Mouse (Mus musculus) left cerebral cortex, postnatal 10 days (tissue): ENCODE results near the gene Jarid2. TPM values are rescaled to one million over a fixed set of nuclear protein-coding genes. Genes with fewer than 3 reads are reported as not detected.

Source experiments
- DNase-seq, 2 experiments: peaks; one replicate each; pipeline ENCODE4 v3.0.0; 2021 to 2022; ENCODE audit warnings: low spot score in 2 of 2, mixed read lengths in 1 of 2; ENCODE audit errors: extremely low spot score in 1 of 2
- intact Hi-C: fragments of 180-260 bp; cut with DNase I; formaldehyde crosslinking; loops from one replicate; pipeline ENCODE4 v1.15.1; 2025
- total RNA-seq, 2 experiments: library from RNA; stranded (reverse); gene quantifications; 2 replicates each; pipeline ENCODE4 v1.2.3; 2021

Jarid2 gene
- total RNA-seq, 2 experiments from 2014 or later, result 43.3 to 45.8 TPM

DNA sequence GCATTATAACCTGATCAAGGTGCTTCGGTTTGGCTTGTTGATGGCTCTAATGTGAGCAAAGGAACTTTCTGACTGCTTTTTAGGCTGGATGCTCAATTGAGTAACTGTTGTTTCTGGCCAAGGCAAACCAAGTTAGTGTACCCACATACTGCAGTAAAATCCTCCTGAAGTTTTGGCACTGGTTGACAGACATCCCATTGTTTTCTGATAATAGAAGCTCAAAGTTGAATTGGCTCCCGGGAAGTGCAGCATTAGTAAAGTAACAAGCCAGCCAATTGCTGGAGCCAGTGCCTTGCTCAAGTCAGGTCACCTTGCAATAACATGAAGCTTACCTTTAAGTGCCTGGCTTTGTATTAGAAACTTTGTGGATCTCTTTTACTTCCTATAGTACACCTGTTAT lies 161.3 kb downstream of the Jarid2 start:
- DNase-seq, result no peak
- intact Hi-C loops, result no loop called here

- no peak for DNase-seq
- intact Hi-C loops, result no loop called here
Observed at GRCm38 (mm10) chr13:44891813-44892730, 162.8 kb downstream of the Jarid2 start.

DNA sequence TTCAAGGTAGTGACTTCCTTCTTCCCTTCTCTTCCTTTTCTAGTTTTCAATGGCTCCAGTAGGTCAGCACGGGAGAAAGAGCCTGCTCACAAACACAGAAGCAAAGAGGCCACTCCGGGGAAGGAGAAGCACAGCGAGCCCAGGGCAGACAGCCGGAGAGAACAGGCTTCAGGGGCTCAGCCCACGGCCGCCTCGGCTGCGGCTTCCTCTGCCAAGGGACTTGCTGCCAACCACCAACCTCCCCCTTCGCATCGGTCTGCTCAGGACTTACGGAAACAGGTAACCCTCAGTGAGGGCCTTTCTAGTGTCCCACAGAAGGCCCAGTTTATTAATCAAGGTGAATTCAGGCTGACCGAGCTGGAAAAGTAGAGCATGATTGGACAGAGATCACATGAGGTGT lies 166.9 kb downstream of the Jarid2 start:
- intact Hi-C loops, result no loop called here
- no peak for DNase-seq

DNA sequence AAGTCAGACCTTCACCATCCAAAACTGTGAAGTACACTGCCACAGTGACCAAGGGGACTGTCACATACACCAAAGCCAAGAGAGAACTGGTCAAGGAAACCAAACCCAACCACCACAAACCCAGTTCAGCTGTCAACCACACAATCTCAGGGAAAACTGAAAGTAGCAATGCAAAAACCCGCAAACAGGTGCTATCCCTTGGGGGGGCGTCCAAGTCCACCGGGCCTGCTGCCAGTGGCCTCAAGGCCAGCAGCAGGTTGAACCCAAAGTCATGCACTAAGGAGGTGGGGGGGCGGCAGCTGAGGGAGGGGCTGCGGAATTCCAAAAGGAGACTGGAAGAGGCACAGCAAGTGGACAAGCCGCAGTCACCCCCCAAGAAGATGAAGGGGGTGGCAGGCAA lies 173.0 kb downstream of the Jarid2 start:
- DNase-seq, result no peak
- intact Hi-C loops, result no loop called here

DNA sequence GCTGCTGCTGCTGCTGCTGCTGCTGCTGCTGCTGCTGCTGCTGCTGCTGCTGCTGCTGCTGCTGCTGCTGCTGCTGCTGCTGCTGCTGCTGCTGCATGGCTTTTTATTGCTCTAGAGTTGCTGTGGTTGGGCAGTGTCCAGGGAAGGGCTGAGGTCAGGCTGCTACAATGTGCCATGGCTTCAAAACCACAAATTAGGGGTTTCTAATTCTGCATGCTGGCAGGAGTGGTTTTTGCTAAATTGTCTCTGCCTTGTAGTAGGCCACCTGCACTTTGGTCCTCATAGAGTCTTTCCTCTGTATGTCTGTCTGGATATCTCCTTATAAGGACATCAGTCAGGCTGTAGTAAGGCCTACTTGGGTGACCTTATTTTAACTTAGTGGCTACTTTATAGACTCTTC lies 174.1 kb downstream of the Jarid2 start:
- intact Hi-C loops, result no loop called here
- DNase-seq, result no peak

GRCm38 (mm10) chr13:44904271-44904670 lies 175.0 kb downstream of the Jarid2 start:
- no peak for DNase-seq
- intact Hi-C loops, result no loop called here

- intact Hi-C loops, result no loop called here
- no peak for DNase-seq
Observed at GRCm38 (mm10) chr13:44906141-44906540, 176.9 kb downstream of the Jarid2 start.

DNA sequence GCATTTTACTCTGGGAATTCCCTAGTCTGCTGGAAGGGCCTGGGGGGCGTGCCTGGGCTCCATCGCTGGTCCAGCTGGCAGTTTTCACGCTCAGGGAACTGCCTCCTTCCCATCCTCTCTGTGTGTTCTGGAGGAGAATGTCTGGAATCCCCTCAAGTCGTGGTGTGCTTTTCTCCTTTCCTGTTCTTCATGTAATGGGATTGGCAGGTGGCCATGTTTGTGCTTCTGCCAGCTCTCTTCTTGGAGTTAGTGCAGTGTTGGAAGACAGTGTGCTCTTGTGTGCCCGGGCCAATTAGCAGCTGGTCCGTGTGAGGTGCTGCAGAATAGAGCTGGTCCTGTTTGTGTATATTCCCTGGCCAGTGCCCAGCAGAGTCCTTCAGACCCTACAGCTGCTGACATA lies 178.4 kb downstream of the Jarid2 start:
- intact Hi-C loops, result no loop called here
- DNase-seq, result peak; percentile 91 to 95

DNA sequence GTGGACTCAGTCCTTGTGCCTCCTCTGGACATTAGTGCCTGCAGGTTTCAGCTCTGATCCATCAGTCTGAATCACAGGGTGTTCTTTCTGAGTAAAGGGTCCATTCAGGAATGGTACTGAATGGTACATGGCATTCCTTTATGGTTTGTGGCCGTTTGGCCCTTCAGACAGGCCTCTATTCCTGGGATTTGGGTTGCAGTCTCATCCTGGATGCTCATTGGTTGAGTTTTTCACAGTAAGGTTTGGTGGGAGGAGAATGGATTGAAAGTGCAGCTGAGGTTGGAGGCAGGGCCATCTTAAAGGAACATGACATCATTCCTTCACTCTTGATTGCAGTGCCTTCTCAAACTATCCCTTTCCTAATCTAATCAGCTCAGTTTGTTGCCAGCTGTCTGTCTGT lies 179.5 kb downstream of the Jarid2 start:
- DNase-seq, result no peak
- intact Hi-C loops, result no loop called here

DNA sequence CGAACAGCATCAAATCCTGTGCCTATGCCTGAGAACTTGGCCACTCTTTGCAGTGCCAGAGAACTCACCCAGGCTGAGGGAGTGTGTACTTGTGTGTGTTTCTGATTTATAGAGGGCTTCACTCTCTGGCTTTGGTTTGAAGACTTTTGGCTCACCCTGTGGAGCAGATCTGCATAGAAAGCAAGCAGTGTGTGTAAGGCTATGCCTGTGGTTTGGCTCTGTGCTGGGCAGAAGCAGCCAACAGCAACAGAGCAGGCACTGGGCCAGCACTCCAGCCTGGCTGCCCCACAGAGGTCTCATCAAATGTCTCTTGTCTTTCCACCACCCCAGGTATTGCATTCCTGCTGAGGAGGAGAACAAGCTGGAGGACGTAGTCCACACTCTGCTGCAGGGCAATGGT lies 183.6 kb downstream of the Jarid2 start:
- peak; percentile 38 to 63 for DNase-seq
- intact Hi-C loops, result no loop called here

DNA sequence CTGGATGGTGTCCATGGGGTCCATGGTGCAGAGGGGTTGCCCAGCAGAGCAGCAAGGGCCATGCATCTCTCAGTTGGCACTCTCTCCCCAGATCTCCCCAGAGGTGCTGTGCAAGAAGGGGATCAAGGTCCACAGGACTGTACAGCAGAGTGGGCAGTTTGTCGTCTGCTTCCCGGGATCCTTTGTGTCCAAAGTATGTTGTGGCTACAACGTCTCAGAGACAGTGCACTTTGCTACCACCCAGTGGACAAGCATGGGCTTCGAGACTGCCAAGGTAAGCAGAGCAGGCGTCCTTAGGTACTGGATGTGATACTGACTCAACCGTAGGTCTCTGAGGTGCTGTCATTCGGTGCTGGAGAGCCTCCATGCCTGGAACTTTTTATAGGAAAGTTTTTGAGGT lies 184.3 kb downstream of the Jarid2 start:
- no peak for DNase-seq

GRCm38 (mm10) chr13:44915382-44915781 lies 186.1 kb downstream of the Jarid2 start:
- DNase-seq, result no peak
- intact Hi-C loops, result no loop called here

More for the DNA sequence above, 184.3 kb downstream of the Jarid2 start:
- intact Hi-C loops, result no loop called here

GRCm38 (mm10) chr13:44915945-44916344 lies 186.7 kb downstream of the Jarid2 start:
- peak in 1 of 2 experiments; percentile 44 for DNase-seq
- intact Hi-C loops, result no loop called here

- intact Hi-C loops, result no loop called here
- DNase-seq, result no peak
Observed at GRCm38 (mm10) chr13:44917202-44917601, 187.9 kb downstream of the Jarid2 start.

DNA sequence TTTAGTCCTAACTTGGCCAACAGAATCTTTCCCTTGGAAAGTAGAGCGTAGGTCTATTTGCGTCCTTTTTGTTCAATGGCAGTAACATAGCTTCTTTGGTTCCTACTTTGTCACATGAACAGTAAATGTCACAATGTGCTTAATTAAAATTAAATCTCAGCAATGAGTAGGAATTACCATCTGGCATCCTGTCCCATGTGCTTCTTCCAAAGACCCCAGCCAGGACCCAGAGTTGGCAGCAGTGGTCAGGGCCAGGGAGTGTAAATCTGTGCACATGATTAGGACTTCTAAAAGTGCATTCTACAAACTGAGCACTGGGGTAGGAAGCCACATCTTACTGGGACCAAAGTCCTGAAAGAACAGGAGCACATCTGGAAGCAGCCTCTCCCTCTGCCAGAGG lies 189.0 kb downstream of the Jarid2 start:
- DNase-seq, result no peak

GRCm38 (mm10) chr13:44921095-44921494 lies 191.8 kb downstream of the Jarid2 start:
- intact Hi-C loops, result no loop called here
- DNase-seq, result no peak

More for the DNA sequence above, 189.0 kb downstream of the Jarid2 start:
- intact Hi-C loops, result no loop called here

DNA sequence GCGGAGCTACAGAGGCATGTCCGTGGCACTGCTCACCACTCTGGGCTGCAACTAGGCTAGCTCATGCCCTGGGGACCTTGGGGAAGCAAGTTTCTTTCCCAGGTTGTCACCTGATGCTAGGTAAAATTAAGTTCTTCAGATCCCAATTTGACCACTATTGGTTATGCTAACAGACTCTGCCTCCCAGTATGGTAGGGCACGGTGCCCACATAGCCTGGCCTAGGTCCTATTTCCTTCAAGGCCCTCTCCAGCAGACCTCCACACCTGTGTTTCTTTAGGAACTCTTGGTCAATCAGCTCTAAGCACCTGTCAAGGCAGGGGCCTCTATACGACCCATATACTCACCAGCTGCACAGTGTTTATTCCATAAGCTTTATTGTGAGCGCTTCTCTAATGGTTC lies 192.4 kb downstream of the Jarid2 start:
- no peak for DNase-seq
- intact Hi-C loops, result no loop called here

- DNase-seq, result no peak
- intact Hi-C loops, result no loop called here
Observed at GRCm38 (mm10) chr13:44924042-44924441, 194.8 kb downstream of the Jarid2 start.

DNA sequence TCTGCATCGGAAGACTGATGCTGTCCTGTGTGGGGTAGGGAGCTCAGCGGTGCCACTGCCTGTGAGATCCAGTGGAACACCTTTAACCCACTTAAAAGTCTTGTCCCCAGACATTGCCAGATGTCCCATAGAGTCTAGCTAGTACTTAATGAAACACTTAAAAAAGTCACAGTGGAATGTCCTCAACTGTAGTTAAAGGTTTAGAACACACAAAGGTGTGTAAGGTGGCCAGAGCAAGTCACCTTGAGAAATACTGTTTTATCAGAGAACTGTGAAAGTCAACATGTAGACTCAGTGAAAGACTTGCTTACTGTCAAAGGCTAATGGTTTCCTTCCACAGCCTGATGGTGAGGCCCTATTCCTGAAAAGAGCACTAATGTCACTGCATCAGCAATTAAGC lies 195.9 kb downstream of the Jarid2 start:
- DNase-seq, result no peak
- intact Hi-C loops, result no loop called here

- DNase-seq, result no peak
- intact Hi-C loops, result no loop called here
Observed at GRCm38 (mm10) chr13:44926311-44926710, 197.0 kb downstream of the Jarid2 start.
